Mouse (Mus musculus) intestine, embryonic 15.5 days (tissue): Measurements from ENCODE around the gene 5430419D17Rik. TPM values are rescaled to one million over a fixed set of nuclear protein-coding genes. Genes with fewer than 3 reads are reported as not detected.

Experiments
- ATAC-seq: fragments of 200-750 bp; cut with Nextera tagmentation; 2 replicates; pipeline ENCODE4 v1.8.0; 2017; ENCODE audit warnings: moderate TSS enrichment, moderate library complexity
- H3K27ac ChIP-seq: fragments of 300-500 bp; sonication (generic); 2 replicates; pipeline ENCODE4 v1.5.1; 2015; ENCODE audit warnings: mild to moderate bottlenecking, inconsistent platforms
- H3K27me3 ChIP-seq: fragments of 300-500 bp; sonication (generic); replicated peaks from 2 replicates; pipeline ENCODE4 v1.6.1; 2015; ENCODE audit warnings: inconsistent platforms
- H3K36me3 ChIP-seq: fragments of 300-500 bp; sonication (generic); 2 replicates; pipeline ENCODE4 v1.6.1; 2015; ENCODE audit warnings: inconsistent platforms
- H3K4me1 ChIP-seq: fragments of 300-500 bp; sonication (generic); replicated peaks from 2 replicates; pipeline ENCODE4 v1.6.1; 2015; ENCODE audit warnings: inconsistent platforms
- H3K4me2 ChIP-seq: fragments of 300-500 bp; sonication (generic); replicated peaks from 2 replicates; pipeline ENCODE4 v1.6.1; 2015; ENCODE audit warnings: mild to moderate bottlenecking, inconsistent platforms
- H3K4me3 ChIP-seq: fragments of 300-500 bp; sonication (generic); replicated peaks from 2 replicates; pipeline ENCODE4 v1.5.1; 2015; ENCODE audit warnings: inconsistent platforms
- H3K9ac ChIP-seq: fragments of 300-500 bp; sonication (generic); 2 replicates; pipeline ENCODE4 v1.6.1; 2015; ENCODE audit warnings: inconsistent platforms
- H3K9me3 ChIP-seq: fragments of 300-500 bp; sonication (generic); 2 replicates; pipeline ENCODE4 v1.6.1; 2016; ENCODE audit warnings: inconsistent platforms
- whole genome bisulfite sequencing: fragments of 180-500 bp; shearing (Covaris S2); methylation state at CpG from one replicate; pipeline ENCODE4 v1.1.7; 2015; 5-methylcytosine and 5-hydroxymethylcytosine counted together
- polyA plus RNA-seq: library from polyadenylated mRNA; unstranded; fragments of >200 nt; fragmentation: Nextera tagmentation; extraction: Ambion mirVana; gene quantifications from 2 replicates; pipeline ENCODE4 v1.2.1, GENCODE M21; 2015

Gene 5430419D17Rik
- polyA plus RNA-seq, 1 experiment from 2014 or later = 0.03 TPM

DNA sequence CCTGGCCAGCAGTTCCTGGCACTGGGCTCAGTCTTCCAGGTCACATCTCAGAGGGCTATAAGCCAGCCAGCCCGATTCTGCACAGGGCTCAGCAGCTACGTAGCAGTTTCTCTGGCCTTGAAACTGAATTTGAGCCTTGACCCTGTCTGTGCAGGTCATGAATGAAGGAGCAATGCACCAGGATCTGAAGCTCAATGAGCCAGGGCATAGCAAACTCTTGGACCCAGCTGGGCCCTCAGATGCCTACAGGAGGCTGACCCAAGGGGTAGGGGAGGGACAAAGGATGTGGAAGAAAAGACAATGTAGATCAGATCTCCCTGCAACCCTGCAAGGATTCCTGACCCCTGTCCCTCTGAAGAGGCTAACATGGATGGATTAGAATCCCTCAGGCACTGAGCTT is 148.0 kb downstream of the 5430419D17Rik start, which contains the start of gene Cuzd1:
Cuzd1 (minus strand) TSS at position 101 of the 400 bp plus-strand sequence.
- Histone ChIP-seq H3K4me2 (no peak within 1 kb of the TSS), H3K4me3 (no peak within 1 kb of the TSS), H3K9ac (no peak within 1 kb of the TSS), H3K4me1 (no peaks in the 10 kb centered on the region), H3K27ac (no peak within 1 kb of the TSS), H3K9me3 (no peaks in the 10 kb centered on the region), H3K36me3 (no peaks in the 10 kb centered on the region), H3K27me3 (no peaks in the 10 kb centered on the region)
- WGBS = 84% methylated on average over 2 of the region's 2 CpGs
- ATAC-seq = no peak

DNA sequence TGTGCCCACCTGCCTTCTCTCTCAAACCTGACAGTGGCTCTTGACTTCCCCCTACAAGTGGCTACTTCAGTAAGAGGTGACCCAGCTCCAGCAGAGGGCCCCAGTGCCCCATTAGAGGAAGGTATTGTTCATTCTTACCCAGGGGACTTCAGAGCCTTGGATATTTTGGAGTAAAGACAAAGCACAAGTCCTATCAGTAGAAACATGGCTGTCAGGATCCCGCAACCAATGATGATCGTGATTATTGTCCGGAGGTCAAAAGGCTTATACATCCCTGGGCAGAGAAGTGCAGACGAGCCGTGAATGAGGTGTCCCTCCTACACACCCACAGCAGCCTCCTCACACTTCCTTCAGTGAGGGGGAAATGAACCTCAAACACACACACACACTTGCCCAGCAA is 152.9 kb downstream of the 5430419D17Rik start:
- WGBS = 85% methylated on average over 5 of the region's 5 CpGs

DNA sequence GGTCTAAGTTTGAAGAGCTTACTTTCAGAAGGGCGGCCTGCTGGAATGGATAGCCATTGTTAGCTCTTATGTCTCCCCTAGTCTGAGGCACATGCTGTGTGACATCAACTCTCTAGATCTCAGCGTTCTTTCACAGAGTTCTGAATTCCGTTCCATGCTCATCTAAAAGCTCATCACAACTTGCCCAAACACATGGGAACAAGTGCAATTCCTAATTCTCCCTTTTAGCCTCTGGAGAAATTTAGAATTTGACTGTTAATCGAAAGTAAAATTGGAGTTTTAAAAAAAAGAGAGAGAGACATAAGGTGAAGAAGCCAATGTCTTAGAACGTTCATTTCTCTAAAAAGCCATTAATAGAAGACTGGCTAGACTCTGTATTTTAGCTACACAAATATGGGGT is 155.2 kb downstream of the 5430419D17Rik start, which contains the start of gene Fam24b:
Fam24b (minus strand) TSS at position 101 of the 400 bp plus-strand sequence.
- Histone ChIP-seq H3K9ac (no peak within 1 kb of the TSS), H3K36me3 (no peaks in the 10 kb centered on the region), H3K27ac (no peak within 1 kb of the TSS), H3K9me3 (no peaks in the 10 kb centered on the region), H3K4me2 (no peak within 1 kb of the TSS), H3K4me1 (no peaks in the 10 kb centered on the region), H3K27me3 (no peaks in the 10 kb centered on the region), H3K4me3 (no peak within 1 kb of the TSS)
- no peak for ATAC-seq
- 93% methylated on average over 5 of the region's 5 CpGs for WGBS

More for the DNA sequence above, 152.9 kb downstream of the 5430419D17Rik start:
- no peaks in the 10 kb centered on the region for H3K9me3 ChIP-seq
- no peak overlapping the region for H3K9ac ChIP-seq
- no peak for ATAC-seq
- H3K27me3 ChIP-seq = no peaks in the 10 kb centered on the region
- H3K4me2 ChIP-seq = no peak overlapping the region
- no peaks in the 10 kb centered on the region for H3K4me1 ChIP-seq
- H3K4me3 ChIP-seq = no peak overlapping the region
- no peak overlapping the region for H3K27ac ChIP-seq
- H3K36me3 ChIP-seq = no peaks in the 10 kb centered on the region

- Histone ChIP-seq H3K9ac (no peak overlapping the region), H3K27me3 (no peaks in the 10 kb centered on the region), H3K4me3 (no peak overlapping the region), H3K36me3 (no peaks in the 10 kb centered on the region), H3K27ac (no peak overlapping the region), H3K9me3 (no peaks in the 10 kb centered on the region), H3K4me2 (no peak overlapping the region), H3K4me1 (no peaks in the 10 kb centered on the region)
- no peak for ATAC-seq
- 68% methylated on average over 2 of the region's 2 CpGs for WGBS
Observed at GRCm38 (mm10) chr7:131331688-131332087, 157.5 kb downstream of the 5430419D17Rik start.

- Histone ChIP-seq H3K4me3 (no peak within 1 kb of the TSS), H3K4me2 (no peak within 1 kb of the TSS), H3K36me3 (no peaks in the 10 kb centered on the region), H3K27ac (no peak within 1 kb of the TSS), H3K27me3 (no peaks in the 10 kb centered on the region), H3K9me3 (no peaks in the 10 kb centered on the region), H3K9ac (no peak within 1 kb of the TSS), H3K4me1 (no peaks in the 10 kb centered on the region)
- ATAC-seq = no peak
- 56% methylated on average over 1 of the region's 1 CpGs for WGBS
Observed at GRCm38 (mm10) chr7:131333564-131333963, 159.4 kb downstream of the 5430419D17Rik start, which contains the start of gene Fam24a. Gene Fam24a (plus strand): TSS chr7:131333864.

DNA sequence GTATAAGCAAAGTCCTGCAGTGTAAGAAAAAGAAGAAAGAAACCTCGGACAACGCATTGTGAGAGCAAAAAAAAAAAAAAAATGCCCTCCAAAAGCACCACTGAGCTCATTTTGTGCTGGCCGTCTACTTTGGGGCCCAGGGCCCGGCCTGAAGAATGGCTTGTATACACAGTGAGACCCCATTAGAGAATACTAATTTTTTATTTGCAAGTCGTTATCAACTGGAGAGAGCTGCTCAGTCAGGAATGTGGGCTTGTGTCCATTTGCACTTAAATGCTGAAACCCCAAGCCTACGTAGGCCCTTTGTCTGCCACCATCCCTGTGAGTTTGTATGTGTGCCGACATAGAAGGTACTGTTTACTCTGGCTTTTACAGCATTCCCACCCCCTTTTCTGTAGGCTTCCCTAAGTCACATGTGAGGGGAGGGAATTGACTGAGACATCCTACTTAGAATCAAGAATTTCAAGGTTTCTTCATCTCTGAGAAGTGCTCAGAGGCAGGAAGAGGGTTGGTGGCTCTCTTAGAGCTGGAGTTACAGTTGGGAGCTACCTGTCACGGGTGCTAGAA is 163.4 kb downstream of the 5430419D17Rik start:
- 46% methylated on average over 8 of the region's 8 CpGs for WGBS
- no peak overlapping the region for H3K4me3 ChIP-seq
- H3K9me3 ChIP-seq = no peaks in the 10 kb centered on the region
- H3K36me3 ChIP-seq = 0 out of 2 replicates have a peak, but pooled peaks cover 10% of the 10 kb centered on the region
- H3K27ac ChIP-seq = no peak overlapping the region
- H3K27me3 ChIP-seq = no peaks in the 10 kb centered on the region
- H3K4me2 ChIP-seq = no peak overlapping the region
- no peaks in the 10 kb centered on the region for H3K4me1 ChIP-seq
- H3K9ac ChIP-seq = no peak overlapping the region
- no peak for ATAC-seq

DNA sequence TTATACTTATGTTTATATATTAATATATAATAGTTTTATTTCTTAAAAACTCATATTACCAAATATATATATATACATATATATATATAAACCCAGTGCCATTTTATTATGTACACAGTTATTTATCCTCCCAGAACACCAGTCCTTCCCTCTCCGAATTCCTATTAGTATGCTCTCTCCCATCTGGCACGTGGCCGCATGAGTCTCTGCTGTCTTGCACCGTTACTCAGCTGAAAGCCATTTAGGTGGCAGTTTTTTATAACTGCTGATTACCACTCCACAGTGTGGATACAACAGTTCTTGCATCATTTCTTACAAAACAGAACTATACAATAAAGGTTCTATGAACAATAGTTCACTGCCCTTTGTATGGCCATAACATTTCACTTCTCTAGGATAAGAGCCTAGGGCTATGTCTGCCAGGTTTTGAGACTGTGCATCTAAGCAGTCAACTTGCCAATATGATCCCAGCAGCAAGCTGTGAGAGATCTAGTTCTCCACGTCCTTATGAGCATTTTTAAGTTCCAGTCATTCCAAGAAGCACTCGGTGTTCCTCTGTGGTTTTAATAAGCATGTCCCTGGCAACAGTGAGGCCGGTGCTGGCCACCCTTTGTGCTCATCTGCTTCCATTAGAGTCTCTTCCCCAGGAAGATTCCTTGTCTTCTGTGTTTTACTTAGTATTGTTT is 171.8 kb downstream of the 5430419D17Rik start:
- Histone ChIP-seq H3K36me3 (peaks cover 22% of the 10 kb centered on the region; the same call in 1 of the 2 replicates), H3K27ac (no peak overlapping the region), H3K9ac (no peak overlapping the region), H3K4me2 (no peak overlapping the region), H3K4me3 (no peak overlapping the region), H3K27me3 (no peaks in the 10 kb centered on the region), H3K4me1 (no peaks in the 10 kb centered on the region), H3K9me3 (no peaks in the 10 kb centered on the region)
- 80% methylated on average over 7 of the region's 7 CpGs for WGBS
- ATAC-seq = no peak

Other genes with a start within 250 kb of the 5430419D17Rik start
- gene Htra1, start 238.3 kb upstream of the 5430419D17Rik start, polyA plus RNA-seq = 16.9 and 18.8 TPM in 2 replicates
- 126 and 138 TPM in 2 replicates for gene Dmbt1, start 142.3 kb upstream of the 5430419D17Rik start, polyA plus RNA-seq
- gene 4933402N03Rik, start 28.1 kb upstream of the 5430419D17Rik start, polyA plus RNA-seq = not detected in 2 replicates
- 0.26 and 0.53 TPM in 2 replicates for gene Cuzd1, start 147.9 kb downstream of the 5430419D17Rik start, polyA plus RNA-seq
- gene Fam24b, start 155.1 kb downstream of the 5430419D17Rik start, polyA plus RNA-seq = not detected in 2 replicates
- not detected in 2 replicates for gene Fam24a, start 159.5 kb downstream of the 5430419D17Rik start, polyA plus RNA-seq
- gene 2310057M21Rik, start 188.4 kb downstream of the 5430419D17Rik start, polyA plus RNA-seq = 18.4 and 19.2 TPM in 2 replicates
- 71.2 and 75.7 TPM in 2 replicates for gene Pstk, start 196.7 kb downstream of the 5430419D17Rik start, polyA plus RNA-seq
- gene Ikzf5, start 236.1 kb downstream of the 5430419D17Rik start, polyA plus RNA-seq = 10.0 and 10.8 TPM in 2 replicates
- 69.0 and 84.8 TPM in 2 replicates for gene Acadsb, start 236.2 kb downstream of the 5430419D17Rik start, polyA plus RNA-seq